Mouse (Mus musculus): ENCODE measurements around the gene Acacb. TPM values are rescaled to one million over a fixed set of nuclear protein-coding genes. Genes with fewer than 3 reads are reported as not detected.

The Acacb gene
- total RNA-seq, 2 experiments from 2014 or later, result 0.02 to 0.07 TPM

GRCm38 (mm10) chr5:114299156-114299855 is 153.0 kb downstream of the Acacb start:
- no peak for ATAC-seq (ENCODE audit: poor library complexity, severe bottlenecking)

DNA sequence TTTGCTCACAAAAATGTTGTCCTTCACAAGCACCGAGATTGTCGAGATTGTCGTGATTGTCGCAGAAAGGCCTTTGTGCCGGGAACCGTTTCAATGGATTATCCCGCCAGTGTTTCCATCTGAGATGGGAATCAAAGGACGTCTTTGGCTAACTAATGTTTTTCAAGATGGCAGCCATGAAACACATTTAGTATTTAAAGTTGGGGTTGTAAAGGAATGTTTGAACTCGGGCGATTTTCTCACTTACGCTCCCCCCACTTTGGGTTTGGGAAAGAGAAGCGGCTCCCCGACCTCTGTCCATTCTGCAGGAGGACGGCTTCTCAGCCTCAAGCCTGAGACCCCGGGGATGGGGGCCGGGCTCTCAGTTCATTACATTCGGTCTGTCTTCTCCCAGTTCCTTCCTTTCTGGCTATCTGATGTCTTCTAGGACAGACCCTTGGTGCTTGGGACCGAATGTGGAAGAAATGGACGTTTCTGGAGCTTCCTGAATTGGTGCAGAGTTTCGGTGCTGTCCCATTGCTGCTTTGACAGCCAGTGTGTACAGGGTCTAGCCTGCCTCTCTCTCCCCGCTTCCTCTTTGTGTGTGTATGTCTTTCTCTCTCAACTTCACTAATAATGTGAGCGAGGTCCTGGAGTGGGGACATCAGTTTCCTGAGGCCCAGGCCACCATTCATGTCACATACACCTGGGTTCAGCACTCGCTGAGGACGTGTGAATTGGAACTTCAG is 153.7 kb downstream of the Acacb start:
- ATAC-seq (ENCODE audit: poor library complexity, severe bottlenecking), result no peak

Other genes with a start within 250 kb of the Acacb start
- gene Coro1c, start 237.8 kb upstream of the Acacb start, total RNA-seq (2015), result 93.2 and 103 TPM in 2 replicates
- gene Coro1c, start 237.8 kb upstream of the Acacb start, total RNA-seq (2017), result 141 and 145 TPM in 2 replicates
- gene Ssh1, start 152.6 kb upstream of the Acacb start, total RNA-seq (2015), result 10.2 and 10.4 TPM in 2 replicates
- gene Ssh1, start 152.6 kb upstream of the Acacb start, total RNA-seq (2017), result 4.7 and 4.9 TPM in 2 replicates
- gene Dao, start 142.8 kb upstream of the Acacb start, total RNA-seq (2015), result not detected in 2 replicates
- gene Dao, start 142.8 kb upstream of the Acacb start, total RNA-seq (2017), result not detected in 2 replicates
- 2.8 and 7.2 TPM in 2 replicates for gene Usp30, start 81.1 kb upstream of the Acacb start, total RNA-seq (2015)
- gene Usp30, start 81.1 kb upstream of the Acacb start, total RNA-seq (2017), result 3.5 and 4.7 TPM in 2 replicates
- not detected in 2 replicates for gene Svop, start 55.0 kb upstream of the Acacb start, total RNA-seq (2015)
- gene Svop, start 55.0 kb upstream of the Acacb start, total RNA-seq (2017), result not detected in 2 replicates
- 3.0 and 3.2 TPM in 2 replicates for gene Alkbh2, start 18.3 kb upstream of the Acacb start, total RNA-seq (2015)
- gene Alkbh2, start 18.3 kb upstream of the Acacb start, total RNA-seq (2017), result 1.4 and 1.6 TPM in 2 replicates
- 3.0 and 3.1 TPM in 2 replicates for gene Ung, start 16.1 kb upstream of the Acacb start, total RNA-seq (2015)
- gene Ung, start 16.1 kb upstream of the Acacb start, total RNA-seq (2017), result 6.1 and 9.7 TPM in 2 replicates
- gene Foxn4, start 127.3 kb downstream of the Acacb start, total RNA-seq (2015), result not detected in 2 replicates
- not detected in 2 replicates for gene Foxn4, start 127.3 kb downstream of the Acacb start, total RNA-seq (2017)
- 4.3 and 8.6 TPM in 2 replicates for gene Myo1h, start 142.6 kb downstream of the Acacb start, total RNA-seq (2015)
- 5.2 and 12.5 TPM in 2 replicates for gene Myo1h, start 142.6 kb downstream of the Acacb start, total RNA-seq (2017)
- 30.2 and 32.5 TPM in 2 replicates for gene Kctd10, start 234.0 kb downstream of the Acacb start, total RNA-seq (2015)
- 89.8 and 106 TPM in 2 replicates for gene Kctd10, start 234.0 kb downstream of the Acacb start, total RNA-seq (2017)
- gene Ube3b, start 234.1 kb downstream of the Acacb start, total RNA-seq (2015), result 23.7 and 27.3 TPM in 2 replicates
- gene Ube3b, start 234.1 kb downstream of the Acacb start, total RNA-seq (2017), result 17.5 and 19.3 TPM in 2 replicates